ENCODE assay signal across 8 mouse cellular contexts in genomic region chr7:140955342-140955741, GRCm38 (mm10). TPM values are rescaled to one million over a fixed set of nuclear protein-coding genes. Genes with fewer than 3 reads are reported as not detected.
A peak's percentile ranks its signal among the peaks of the same experiment; 100 is the strongest.
DNase-seq lines count a peak whose midpoint lies in the region; ATAC-seq and TF ChIP-seq lines count a peak whose summit lies in the region.

No protein-coding gene starts in this region.

- H3K9me3 ChIP-seq in kidney, postnatal 0 days (replicated peaks; ENCODE audit: low read length), result no peaks in the 10 kb centered on the region
- H3K9me3 ChIP-seq in midbrain, embryonic 13.5 days, result no peaks in the 10 kb centered on the region

- peak overlapping the region; percentile 65 for H3K9ac ChIP-seq in kidney, postnatal 0 days (ENCODE audit: low read depth, low read length)
- H3K9ac ChIP-seq in midbrain, embryonic 13.5 days (replicated peaks), result peak overlapping the region; percentile 56

- peak overlapping the region; percentile 56 for H3K4me3 ChIP-seq in kidney, postnatal 0 days (replicated peaks; ENCODE audit: low read depth, low read length)
- peak overlapping the region; percentile 75 for H3K4me3 ChIP-seq in bone marrow, adult 2 months (replicated peaks; ENCODE audit: control insufficient read depth, low read depth, low read length)
- peak overlapping the region; percentile 33 for H3K4me3 ChIP-seq in midbrain, embryonic 13.5 days (replicated peaks)

- TF ChIP-seq POLR2A in bone marrow, adult 2 months (IDR thresholded peaks at IDR 0.05; ENCODE audit: borderline replicate concordance, control insufficient read depth, low read depth, low read length), result no peak

- peak overlapping the region; percentile 64 for H3K4me2 ChIP-seq in kidney, postnatal 0 days (ENCODE audit: low read length)
- H3K4me2 ChIP-seq in midbrain, embryonic 13.5 days (replicated peaks), result peak overlapping the region; percentile 54

- peak; percentile 38 for ATAC-seq in kidney, postnatal 0 days (replicated peaks; ENCODE audit: low FRiP score, low read depth)
- ATAC-seq in midbrain, embryonic 13.5 days, result peak; percentile 68

- no peaks in the 10 kb centered on the region for H3K27me3 ChIP-seq in kidney, postnatal 0 days (ENCODE audit: insufficient read depth, low read length)
- H3K27me3 ChIP-seq in midbrain, embryonic 13.5 days, result peaks cover 12% of the 10 kb centered on the region; the same call in 1 of the 2 replicates

- no peak for TF ChIP-seq CTCF in kidney, postnatal 0 days (IDR thresholded peaks at IDR 0.05; ENCODE audit: low read depth)
- no peak for TF ChIP-seq CTCF in bone marrow, adult 2 months (IDR thresholded peaks at IDR 0.05; ENCODE audit: control insufficient read depth, insufficient read depth, low read length)

- whole genome bisulfite sequencing in kidney, postnatal 0 days, result 2% methylated on average over 17 of the region's 17 CpGs
- WGBS in bone marrow, adult 2 months, result under 1% methylated on average over 17 of the region's 17 CpGs
- 6% methylated on average over 17 of the region's 17 CpGs for WGBS in midbrain, embryonic 13.5 days

- peaks cover 30% of the 10 kb centered on the region for H3K4me1 ChIP-seq in kidney, postnatal 0 days (replicated peaks; ENCODE audit: insufficient read depth, low read length)
- H3K4me1 ChIP-seq in bone marrow, adult 2 months (ENCODE audit: control insufficient read depth, insufficient read depth, low read length), result peaks cover 8% of the 10 kb centered on the region
- peaks cover 31% of the 10 kb centered on the region for H3K4me1 ChIP-seq in midbrain, embryonic 13.5 days (replicated peaks)

- DNase-seq in kidney, postnatal 0 days (ENCODE audit: low spot score), result peak; percentile 44
- DNase-seq in kidney, adult 8-10 months, result no peak
- peak; percentile 66 for DNase-seq in induced T-regulatory cell, adult 2 months (ENCODE audit: low read depth)
- no peak for DNase-seq in natural killer cell, adult 2 months (ENCODE audit: low spot score in 2 of 2)
- DNase-seq in ovary, adult 18-20 months (ENCODE audit: low spot score), result no peak
- DNase-seq in ovary, postnatal 14 days (ENCODE audit: low spot score), result no peak

- peak overlapping the region; percentile 92 for H3K27ac ChIP-seq in kidney, postnatal 0 days
- peak overlapping the region; percentile 89 for H3K27ac ChIP-seq in bone marrow, adult 2 months (ENCODE audit: control insufficient read depth, insufficient read depth, low read depth, low read length, poor library complexity)
- no peak overlapping the region for H3K27ac ChIP-seq in midbrain, embryonic 13.5 days

- H3K36me3 ChIP-seq in kidney, postnatal 0 days (ENCODE audit: insufficient read depth, low read length), result no peaks in the 10 kb centered on the region
- no peaks in the 10 kb centered on the region for H3K36me3 ChIP-seq in midbrain, embryonic 13.5 days

RNA-seq across cellular contexts. Expression of gene Gm45717, which starts 0.4 kb away (rescaled TPM):
- 0.45 and 0.68 TPM in 2 replicates for polyA plus RNA-seq in kidney, postnatal 0 days (2015; fragmentation: Nextera tagmentation; extraction: Ambion mirVana)
- not detected in 2 replicates for polyA plus RNA-seq in bone marrow, adult 2 months (2011; ENCODE audit: insufficient read depth, insufficient read length, low replicate concordance, missing spikeins)
- polyA plus RNA-seq in midbrain, embryonic 13.5 days (2015; fragmentation: Nextera tagmentation; extraction: Ambion mirVana), result not detected in 2 replicates

RNA-seq across cellular contexts. Expression of gene Ifitm2, which starts 0.4 kb away (rescaled TPM):
- polyA plus RNA-seq in kidney, postnatal 0 days (2015; fragmentation: Nextera tagmentation; extraction: Ambion mirVana), result 1,203 and 1,251 TPM in 2 replicates
- polyA plus RNA-seq in bone marrow, adult 2 months (2011; ENCODE audit: insufficient read depth, insufficient read length, low replicate concordance, missing spikeins), result 71.7 and 147 TPM in 2 replicates
- polyA plus RNA-seq in midbrain, embryonic 13.5 days (2015; fragmentation: Nextera tagmentation; extraction: Ambion mirVana), result 125 and 144 TPM in 2 replicates

RNA-seq across cellular contexts. Expression of gene Ifitm5, which starts 5.3 kb away (rescaled TPM):
- polyA plus RNA-seq in kidney, postnatal 0 days (2015; fragmentation: Nextera tagmentation; extraction: Ambion mirVana), result 1.5 and 2.2 TPM in 2 replicates
- polyA plus RNA-seq in bone marrow, adult 2 months (2011; ENCODE audit: insufficient read depth, insufficient read length, low replicate concordance, missing spikeins), result 1.7 TPM in 1 of 2 replicates, not detected in the other
- polyA plus RNA-seq in midbrain, embryonic 13.5 days (2015; fragmentation: Nextera tagmentation; extraction: Ambion mirVana), result 0.22 and 0.27 TPM in 2 replicates

RNA-seq across cellular contexts. Expression of gene Ifitm1, which starts 11.7 kb away (rescaled TPM):
- polyA plus RNA-seq in kidney, postnatal 0 days (2015; fragmentation: Nextera tagmentation; extraction: Ambion mirVana), result 117 and 163 TPM in 2 replicates
- 32.8 and 82.9 TPM in 2 replicates for polyA plus RNA-seq in bone marrow, adult 2 months (2011; ENCODE audit: insufficient read depth, insufficient read length, low replicate concordance, missing spikeins)
- 10.2 and 10.3 TPM in 2 replicates for polyA plus RNA-seq in midbrain, embryonic 13.5 days (2015; fragmentation: Nextera tagmentation; extraction: Ambion mirVana)

RNA-seq across cellular contexts. Expression of gene Pgghg, which starts 14.2 kb away (rescaled TPM):
- 20.3 and 20.7 TPM in 2 replicates for polyA plus RNA-seq in kidney, postnatal 0 days (2015; fragmentation: Nextera tagmentation; extraction: Ambion mirVana)
- 6.9 and 13.3 TPM in 2 replicates for polyA plus RNA-seq in bone marrow, adult 2 months (2011; ENCODE audit: insufficient read depth, insufficient read length, low replicate concordance, missing spikeins)
- polyA plus RNA-seq in midbrain, embryonic 13.5 days (2015; fragmentation: Nextera tagmentation; extraction: Ambion mirVana), result 8.4 and 8.7 TPM in 2 replicates

Comparison
In these comparisons a context has a peak if more than half of its experiments do, and no peak if none do; other contexts are left out.
1. DNase-seq: peak in kidney, postnatal 0 days (single experiment) and induced T-regulatory cell, adult 2 months (single experiment); none in kidney, adult 8-10 months (0 of 2), natural killer cell, adult 2 months (0 of 2), ovary, adult 18-20 months (single experiment) and ovary, postnatal 14 days (single experiment).
2. Peak in every context shown above with its lines, with median percentiles within 50 percentile points of each other: H3K4me3 ChIP-seq.